Mouse (Mus musculus): Measurements from ENCODE around the gene Npr3. TPM values are rescaled to one million over a fixed set of nuclear protein-coding genes. Genes with fewer than 3 reads are reported as not detected.
A peak's percentile ranks its signal among the peaks of the same experiment; 100 is the strongest.

Gene Npr3
- 1.4 and 2.6 TPM in 2 replicates for polyA plus RNA-seq (2014; fragmentation: Nextera tagmentation; extraction: Ambion mirVana)

GRCm38 (mm10) chr15:11906571-11907531 is at the start of gene Npr3:
TSS of gene Npr3 (minus strand) at chr15:11907287.
- Histone ChIP-seq H3K9me3 (ENCODE audit: control insufficient read depth, low read length) (no peaks in the 10 kb centered on the region), H3K4me2 (ENCODE audit: low read depth, low read length) (peak within 1 kb of the TSS; percentile 99), H3K9ac (replicated peaks; ENCODE audit: low read depth, low read length) (no peak within 1 kb of the TSS), H3K27me3 (ENCODE audit: control insufficient read depth, insufficient read depth, low read length) (peaks cover 41% of the 10 kb centered on the region), H3K4me3 (ENCODE audit: low read depth, low read length) (peak within 1 kb of the TSS; percentile 50), H3K27ac (ENCODE audit: low read depth, low read length) (no peak within 1 kb of the TSS), H3K4me1 (ENCODE audit: control insufficient read depth, insufficient read depth, low read length) (peaks cover 21% of the 10 kb centered on the region; the same call in 1 of the 2 replicates), H3K36me3 (ENCODE audit: control insufficient read depth, insufficient read depth, low read length) (no peaks in the 10 kb centered on the region)
- peak; percentile 9; the same call in 1 of the 2 replicates for ATAC-seq (ENCODE audit: low read depth)
- WGBS: under 1% methylated on average over 42 of the region's 42 CpGs

DNA sequence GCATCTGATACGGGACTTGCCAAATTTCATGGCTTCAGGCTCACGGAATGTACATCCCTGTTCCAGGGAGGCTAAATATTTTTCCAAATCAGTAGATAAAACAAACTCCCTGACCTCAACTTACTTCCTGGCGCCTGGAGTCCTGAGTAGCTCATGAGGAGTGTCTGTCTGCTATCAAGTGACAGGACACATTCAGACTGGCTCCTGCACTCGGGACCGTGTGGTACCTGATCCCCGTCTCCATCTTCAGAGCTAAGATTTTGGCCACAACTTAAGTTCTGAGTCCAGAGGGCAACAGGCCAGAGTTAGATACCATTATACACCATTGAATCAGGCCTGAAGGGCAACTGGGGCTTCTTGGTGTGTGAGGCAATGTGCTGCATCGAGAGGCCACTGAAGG is 49.0 kb upstream of the Npr3 start:
- Histone ChIP-seq H3K36me3 (ENCODE audit: control insufficient read depth, insufficient read depth, low read length) (no peaks in the 10 kb centered on the region), H3K27ac (ENCODE audit: low read depth, low read length) (no peak overlapping the region), H3K4me1 (ENCODE audit: control insufficient read depth, insufficient read depth, low read length) (no peaks in the 10 kb centered on the region), H3K9ac (replicated peaks; ENCODE audit: low read depth, low read length) (no peak overlapping the region), H3K9me3 (ENCODE audit: control insufficient read depth, low read length) (no peaks in the 10 kb centered on the region), H3K4me2 (ENCODE audit: low read depth, low read length) (no peak overlapping the region), H3K27me3 (ENCODE audit: control insufficient read depth, insufficient read depth, low read length) (no peaks in the 10 kb centered on the region), H3K4me3 (ENCODE audit: low read depth, low read length) (no peak overlapping the region)
- no peak for ATAC-seq (ENCODE audit: low read depth)
- 91% methylated on average over 7 of the region's 7 CpGs for WGBS

DNA sequence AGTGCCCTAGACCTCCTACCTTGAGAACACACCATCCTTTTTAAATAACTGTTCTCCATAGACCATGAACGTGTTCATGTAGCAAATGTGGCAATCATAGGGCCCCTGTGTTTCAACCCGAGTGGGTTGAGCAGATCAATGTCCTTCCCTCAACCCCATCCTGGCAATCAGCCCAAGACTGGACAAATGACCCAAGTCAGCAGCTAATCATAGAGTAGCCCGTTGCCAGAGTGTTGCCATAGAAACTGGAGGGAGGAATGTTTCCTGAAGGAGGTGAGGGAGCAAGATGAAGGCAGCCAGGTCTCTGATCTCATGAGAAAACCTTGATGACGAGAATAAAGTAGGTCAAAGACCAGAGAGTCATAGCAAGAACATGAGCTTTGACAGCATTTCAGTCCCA is 47.1 kb upstream of the Npr3 start:
- ATAC-seq (ENCODE audit: low read depth): no peak
- 54% methylated on average over 4 of the region's 4 CpGs for WGBS
- H3K4me1 ChIP-seq (ENCODE audit: control insufficient read depth, insufficient read depth, low read length): no peaks in the 10 kb centered on the region

DNA sequence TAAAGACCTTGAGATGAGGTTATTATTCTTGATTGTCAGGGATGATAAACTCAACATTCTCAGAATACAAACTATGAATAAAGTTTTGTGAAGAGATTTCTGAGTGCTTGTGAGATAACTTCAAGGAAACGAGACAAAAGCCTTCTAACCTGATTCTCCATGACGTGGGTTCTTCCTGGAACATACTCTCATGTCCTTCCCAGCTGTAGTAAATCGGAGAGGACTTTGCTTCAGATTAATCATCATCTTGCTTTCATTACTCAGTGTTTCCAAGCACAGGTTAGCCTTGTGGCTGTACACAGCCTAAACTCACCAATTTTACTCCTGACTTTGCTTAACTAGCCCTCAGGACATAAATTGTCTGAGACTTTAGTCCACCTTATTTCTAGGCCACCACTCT is 45.1 kb upstream of the Npr3 start:
- 88% methylated on average over 3 of the region's 3 CpGs for WGBS
- Histone ChIP-seq H3K27me3 (ENCODE audit: control insufficient read depth, insufficient read depth, low read length) (no peaks in the 10 kb centered on the region), H3K4me1 (ENCODE audit: control insufficient read depth, insufficient read depth, low read length) (no peaks in the 10 kb centered on the region), H3K9me3 (ENCODE audit: control insufficient read depth, low read length) (no peaks in the 10 kb centered on the region), H3K4me2 (ENCODE audit: low read depth, low read length) (no peak overlapping the region), H3K36me3 (ENCODE audit: control insufficient read depth, insufficient read depth, low read length) (no peaks in the 10 kb centered on the region), H3K27ac (ENCODE audit: low read depth, low read length) (no peak overlapping the region), H3K4me3 (ENCODE audit: low read depth, low read length) (no peak overlapping the region), H3K9ac (replicated peaks; ENCODE audit: low read depth, low read length) (no peak overlapping the region)
- no peak for ATAC-seq (ENCODE audit: low read depth)

More for the DNA sequence above, 47.1 kb upstream of the Npr3 start:
- Histone ChIP-seq H3K4me3 (ENCODE audit: low read depth, low read length) (no peak overlapping the region), H3K36me3 (ENCODE audit: control insufficient read depth, insufficient read depth, low read length) (no peaks in the 10 kb centered on the region), H3K9me3 (ENCODE audit: control insufficient read depth, low read length) (no peaks in the 10 kb centered on the region), H3K27ac (ENCODE audit: low read depth, low read length) (no peak overlapping the region), H3K4me2 (ENCODE audit: low read depth, low read length) (no peak overlapping the region), H3K27me3 (ENCODE audit: control insufficient read depth, insufficient read depth, low read length) (no peaks in the 10 kb centered on the region), H3K9ac (replicated peaks; ENCODE audit: low read depth, low read length) (no peak overlapping the region)

- Histone ChIP-seq H3K9me3 (ENCODE audit: control insufficient read depth, low read length) (no peaks in the 10 kb centered on the region), H3K4me2 (ENCODE audit: low read depth, low read length) (no peak overlapping the region), H3K27ac (ENCODE audit: low read depth, low read length) (no peak overlapping the region), H3K36me3 (ENCODE audit: control insufficient read depth, insufficient read depth, low read length) (no peaks in the 10 kb centered on the region), H3K9ac (replicated peaks; ENCODE audit: low read depth, low read length) (no peak overlapping the region), H3K4me3 (ENCODE audit: low read depth, low read length) (no peak overlapping the region), H3K4me1 (ENCODE audit: control insufficient read depth, insufficient read depth, low read length) (no peaks in the 10 kb centered on the region), H3K27me3 (ENCODE audit: control insufficient read depth, insufficient read depth, low read length) (no peaks in the 10 kb centered on the region)
- ATAC-seq (ENCODE audit: low read depth): no peak
- WGBS: 98% methylated on average over 7 of the region's 7 CpGs
Measured at GRCm38 (mm10) chr15:11951181-11951580, 44.1 kb upstream of the Npr3 start.

DNA sequence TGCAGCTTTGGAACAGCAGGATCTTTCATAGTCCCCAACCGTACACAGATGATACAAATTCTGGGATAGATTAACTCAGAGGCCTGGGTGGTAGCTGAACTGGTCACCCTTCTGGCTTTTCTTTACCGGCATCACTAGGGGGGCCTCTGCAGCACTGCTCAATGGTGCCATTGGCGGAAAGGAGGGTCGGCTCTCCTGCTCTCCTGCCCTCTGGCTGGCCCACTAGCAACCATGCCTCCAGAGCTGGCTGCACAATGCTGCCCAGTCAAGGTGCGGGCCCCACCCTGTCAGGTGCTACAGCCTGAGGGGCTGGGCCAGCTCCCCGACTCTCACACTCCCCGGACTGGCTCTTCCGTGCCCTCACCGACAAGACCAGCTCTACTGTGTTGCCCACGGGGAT is 43.1 kb upstream of the Npr3 start:
- Histone ChIP-seq H3K9ac (replicated peaks; ENCODE audit: low read depth, low read length) (no peak overlapping the region), H3K27me3 (ENCODE audit: control insufficient read depth, insufficient read depth, low read length) (no peaks in the 10 kb centered on the region), H3K4me3 (ENCODE audit: low read depth, low read length) (no peak overlapping the region), H3K4me2 (ENCODE audit: low read depth, low read length) (no peak overlapping the region), H3K36me3 (ENCODE audit: control insufficient read depth, insufficient read depth, low read length) (no peaks in the 10 kb centered on the region), H3K9me3 (ENCODE audit: control insufficient read depth, low read length) (no peaks in the 10 kb centered on the region), H3K27ac (ENCODE audit: low read depth, low read length) (no peak overlapping the region), H3K4me1 (ENCODE audit: control insufficient read depth, insufficient read depth, low read length) (no peaks in the 10 kb centered on the region)
- WGBS: 91% methylated on average over 10 of the region's 10 CpGs
- ATAC-seq (ENCODE audit: low read depth): no peak; the same call in 1 of the 2 replicates

DNA sequence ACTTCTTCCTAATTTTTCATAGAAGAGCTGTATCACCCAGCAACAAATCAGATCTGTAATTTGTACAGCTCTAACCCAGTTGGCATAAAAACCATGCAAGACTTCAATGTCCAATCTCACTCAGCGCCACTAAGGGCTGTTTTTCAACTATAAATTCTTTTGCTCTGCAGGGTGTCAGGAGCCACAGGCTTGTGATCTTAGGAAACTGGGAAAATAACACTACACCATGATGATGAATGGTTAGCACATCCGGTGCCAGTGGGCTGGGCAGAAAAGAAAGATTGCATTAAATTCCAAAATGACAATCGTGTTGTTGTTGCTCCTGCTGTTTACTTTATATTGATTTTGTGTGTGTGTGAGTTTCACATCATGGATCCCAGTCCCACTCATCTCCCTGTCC is 42.4 kb upstream of the Npr3 start:
- Histone ChIP-seq H3K9me3 (ENCODE audit: control insufficient read depth, low read length) (no peaks in the 10 kb centered on the region), H3K9ac (replicated peaks; ENCODE audit: low read depth, low read length) (no peak overlapping the region), H3K4me3 (ENCODE audit: low read depth, low read length) (no peak overlapping the region), H3K4me2 (ENCODE audit: low read depth, low read length) (no peak overlapping the region), H3K36me3 (ENCODE audit: control insufficient read depth, insufficient read depth, low read length) (no peaks in the 10 kb centered on the region), H3K4me1 (ENCODE audit: control insufficient read depth, insufficient read depth, low read length) (no peaks in the 10 kb centered on the region), H3K27ac (ENCODE audit: low read depth, low read length) (no peak overlapping the region), H3K27me3 (ENCODE audit: control insufficient read depth, insufficient read depth, low read length) (no peaks in the 10 kb centered on the region)
- no peak for ATAC-seq (ENCODE audit: low read depth)
- WGBS: 77% methylated on average over 3 of the region's 3 CpGs

- Histone ChIP-seq H3K4me1 (ENCODE audit: control insufficient read depth, insufficient read depth, low read length) (no peaks in the 10 kb centered on the region), H3K9me3 (ENCODE audit: control insufficient read depth, low read length) (no peaks in the 10 kb centered on the region), H3K4me3 (ENCODE audit: low read depth, low read length) (no peak overlapping the region), H3K27me3 (ENCODE audit: control insufficient read depth, insufficient read depth, low read length) (no peaks in the 10 kb centered on the region), H3K27ac (ENCODE audit: low read depth, low read length) (no peak overlapping the region), H3K36me3 (ENCODE audit: control insufficient read depth, insufficient read depth, low read length) (no peaks in the 10 kb centered on the region), H3K9ac (replicated peaks; ENCODE audit: low read depth, low read length) (no peak overlapping the region), H3K4me2 (ENCODE audit: low read depth, low read length) (no peak overlapping the region)
- 31% methylated on average over 5 of the region's 5 CpGs for WGBS
- ATAC-seq (ENCODE audit: low read depth): peak; percentile 56; the same call in 1 of the 2 replicates
Measured at GRCm38 (mm10) chr15:11940855-11941254, 33.8 kb upstream of the Npr3 start.

DNA sequence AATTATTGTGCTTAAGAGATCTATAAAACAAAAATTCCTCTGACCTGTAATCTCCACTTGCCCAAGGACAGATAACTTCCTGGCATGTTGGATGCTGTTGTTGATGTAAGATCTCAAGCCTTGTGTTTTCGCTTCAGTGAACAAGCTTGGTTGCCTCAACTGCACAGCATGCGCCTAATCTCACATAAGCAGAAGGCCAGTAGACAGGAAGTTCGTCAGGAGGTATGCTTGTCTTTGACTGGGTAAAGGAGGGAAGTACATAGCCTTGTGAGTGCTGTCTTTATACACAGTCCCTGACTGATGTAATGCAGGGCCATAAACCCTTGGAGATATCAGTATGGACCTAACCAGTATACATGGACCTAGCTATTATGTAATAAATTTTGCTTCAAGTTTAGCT is 20.7 kb upstream of the Npr3 start:
- Histone ChIP-seq H3K27ac (ENCODE audit: low read depth, low read length) (no peak overlapping the region), H3K36me3 (ENCODE audit: control insufficient read depth, insufficient read depth, low read length) (no peaks in the 10 kb centered on the region), H3K9ac (replicated peaks; ENCODE audit: low read depth, low read length) (no peak overlapping the region), H3K4me3 (ENCODE audit: low read depth, low read length) (no peak overlapping the region), H3K4me2 (ENCODE audit: low read depth, low read length) (no peak overlapping the region), H3K27me3 (ENCODE audit: control insufficient read depth, insufficient read depth, low read length) (no peaks in the 10 kb centered on the region), H3K4me1 (ENCODE audit: control insufficient read depth, insufficient read depth, low read length) (no peaks in the 10 kb centered on the region), H3K9me3 (ENCODE audit: control insufficient read depth, low read length) (no peaks in the 10 kb centered on the region)
- 81% methylated on average over 3 of the region's 3 CpGs for WGBS
- no peak for ATAC-seq (ENCODE audit: low read depth)
